24 mouse cellular contexts compared by ENCODE assay signal in the genomic region with DNA sequence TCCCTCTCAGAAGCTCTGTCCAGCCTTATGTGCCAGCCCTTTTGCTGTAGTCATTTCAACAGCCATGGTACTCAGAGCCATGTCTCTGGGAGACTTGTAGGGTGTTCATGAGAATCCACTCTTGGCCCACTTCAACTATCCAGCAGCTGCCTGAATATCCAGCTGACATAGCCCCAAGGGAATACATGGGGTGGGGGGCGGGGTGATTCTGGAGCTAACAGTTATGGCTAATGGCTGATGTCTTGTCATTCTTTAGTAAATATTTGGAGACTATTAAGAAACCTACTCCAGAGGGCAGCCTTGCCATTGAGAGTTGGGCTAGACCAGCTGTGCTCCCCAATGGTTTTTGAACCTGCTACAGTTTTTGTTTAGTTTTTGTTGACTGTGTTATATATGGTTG.
DNase-seq lines count a peak whose midpoint lies in the region; ATAC-seq and TF ChIP-seq lines count a peak whose summit lies in the region.
"Had no signal": no experiment of that assay in that cellular context is flagged by ENCODE, and none has a peak within 500 bp of the region (broad histone marks: within the 10 kb centered on the region; RNA-seq: fewer than 3 reads in every experiment).

No protein-coding gene starts in this region.

- no peaks in the 10 kb centered on the region for H3K4me1 ChIP-seq in lung, embryonic 16.5 days (replicated peaks; ENCODE audit: control insufficient read depth, insufficient read depth, low read length)
- H3K4me1 ChIP-seq in midbrain, postnatal 0 days (ENCODE audit: insufficient read depth, low read length): no peaks in the 10 kb centered on the region
- H3K4me1 ChIP-seq: embryonic facial prominence, embryonic 15.5 days; heart, embryonic 13.5 days; hindbrain, embryonic 12.5 days had no signal

- no peaks in the 10 kb centered on the region for H3K36me3 ChIP-seq in lung, embryonic 16.5 days (ENCODE audit: control insufficient read depth, insufficient read depth, low read length)
- H3K36me3 ChIP-seq in midbrain, postnatal 0 days (ENCODE audit: insufficient read depth, low read length): no peaks in the 10 kb centered on the region
- H3K36me3 ChIP-seq: embryonic facial prominence, embryonic 15.5 days; forebrain, embryonic 10.5 days; heart, embryonic 13.5 days; hindbrain, embryonic 12.5 days had no signal

- H3K9ac ChIP-seq in lung, embryonic 16.5 days (ENCODE audit: low read length): no peak overlapping the region
- no peak overlapping the region for H3K9ac ChIP-seq in midbrain, postnatal 0 days (replicated peaks; ENCODE audit: low read length, poor library complexity, severe bottlenecking)
- H3K9ac ChIP-seq: embryonic facial prominence, embryonic 15.5 days; heart, embryonic 13.5 days; hindbrain, embryonic 12.5 days had no signal

- H3K27ac ChIP-seq in gastrocnemius, adult 2 months: no peak overlapping the region
- no peak overlapping the region for H3K27ac ChIP-seq in lung, embryonic 16.5 days (ENCODE audit: low read length)
- no peak overlapping the region for H3K27ac ChIP-seq in midbrain, postnatal 0 days (ENCODE audit: low read depth, low read length)
- H3K27ac ChIP-seq: embryonic facial prominence, embryonic 15.5 days; forebrain, embryonic 10.5 days; heart, adult 2 months; heart, embryonic 13.5 days; hindbrain, embryonic 12.5 days had no signal

- H3K4me2 ChIP-seq in lung, embryonic 16.5 days (ENCODE audit: low read depth, low read length): no peak overlapping the region
- no peak overlapping the region for H3K4me2 ChIP-seq in midbrain, postnatal 0 days (ENCODE audit: low read depth, low read length, poor library complexity, severe bottlenecking)
- H3K4me2 ChIP-seq: embryonic facial prominence, embryonic 15.5 days; heart, embryonic 13.5 days; hindbrain, embryonic 12.5 days had no signal

- 0 out of 2 replicates have a peak, but pooled peaks have one; percentile 4 for TF ChIP-seq CTCF in gastrocnemius, adult 2 months (IDR thresholded peaks at IDR 0.05)
- TF ChIP-seq CTCF in midbrain, postnatal 0 days (IDR thresholded peaks at IDR 0.05): no peak

- 68% methylated on average over 1 of the region's 1 CpGs for WGBS in lung, embryonic 16.5 days
- 86% methylated on average over 1 of the region's 1 CpGs for WGBS in midbrain, postnatal 0 days

- no peak for DNase-seq in gastrocnemius, adult 2 months
- DNase-seq in gastrocnemius, postnatal 4 days (ENCODE audit: low spot score in 2 of 2): no peak
- no peak for DNase-seq in lung, postnatal 25 days (ENCODE audit: low spot score)
- DNase-seq in Muller cell, postnatal 12 days (ENCODE audit: inconsistent ontology term): peak; percentile 6
- no peak for DNase-seq in cerebellum, adult 9-10 months
- DNase-seq in midbrain, postnatal 0 days (ENCODE audit: low spot score): no peak
- DNase-seq: adrenal gland, postnatal 14 days; cerebellum, adult 11-12 months; cerebellum, postnatal 10 days; embryo, embryonic 11 days; gastrocnemius, postnatal 36 days; heart, adult 2 months; heart, postnatal 4 days had no signal

- intact Hi-C loops in gastrocnemius, adult 2 months (cut with DNase I): no loop called here

- no peaks in the 10 kb centered on the region for H3K9me3 ChIP-seq in lung, embryonic 16.5 days (ENCODE audit: control insufficient read depth, low read length)
- no peaks in the 10 kb centered on the region for H3K9me3 ChIP-seq in midbrain, postnatal 0 days (ENCODE audit: low read length)
- H3K9me3 ChIP-seq: embryonic facial prominence, embryonic 15.5 days; forebrain, embryonic 10.5 days; heart, embryonic 13.5 days; hindbrain, embryonic 12.5 days had no signal

- no peak overlapping the region for H3K4me3 ChIP-seq in gastrocnemius, adult 2 months
- no peak overlapping the region for H3K4me3 ChIP-seq in lung, embryonic 16.5 days (ENCODE audit: low read length)
- no peak overlapping the region for H3K4me3 ChIP-seq in midbrain, postnatal 0 days (ENCODE audit: low read depth, low read length)
- H3K4me3 ChIP-seq: embryonic facial prominence, embryonic 15.5 days; erythroblast, embryonic 14.5 days; forebrain, embryonic 10.5 days; heart, adult 2 months; heart, embryonic 13.5 days; hindbrain, embryonic 12.5 days had no signal

- no peaks in the 10 kb centered on the region for H3K27me3 ChIP-seq in lung, embryonic 16.5 days (ENCODE audit: control insufficient read depth, insufficient read depth, low read depth, low read length)
- no peaks in the 10 kb centered on the region for H3K27me3 ChIP-seq in midbrain, postnatal 0 days (ENCODE audit: insufficient read depth, low read length)
- H3K27me3 ChIP-seq: CH12.LX; embryonic facial prominence, embryonic 15.5 days; heart, embryonic 13.5 days; hindbrain, embryonic 12.5 days had no signal

- 0 out of 2 replicates have a peak, but pooled peaks have one; percentile 17 for ATAC-seq in lung, embryonic 16.5 days (ENCODE audit: low read depth)
- no peak for ATAC-seq in midbrain, postnatal 0 days (ENCODE audit: low FRiP score)
- ATAC-seq: forebrain, embryonic 14.5 days; hindbrain, embryonic 16.5 days; inflammation-experienced regulatory T-cells, adult 6 months; intestine, postnatal 0 days had no signal
